Mouse (Mus musculus) liver, adult 2 months (tissue): ENCODE measurements around the gene Slc34a3.

Experiments used
- CTCF ChIP-seq: fragments of 200-500 bp; IDR thresholded peaks from 2 replicates; pipeline ENCODE4 v1.5.1; 2011; ENCODE audit warnings: low read depth, low read length, control low read depth
- POLR2A ChIP-seq: fragments of 200-500 bp; IDR thresholded peaks from 2 replicates; pipeline ENCODE4 v1.6.1; 2011; ENCODE audit warnings: low read length, control low read depth; ENCODE audit not compliant: insufficient read depth; ENCODE audit errors: extremely low read depth

- TF ChIP-seq CTCF = no peak
- no peak for TF ChIP-seq POLR2A
Observed at GRCm38 (mm10) chr2:25264851-25265250, 30.7 kb upstream of the Slc34a3 start.
